Mouse (Mus musculus) erythroblast, embryonic 14.5 days (primary cell): ENCODE data around the gene Stat1.

ENCODE experiments used
- GATA1 ChIP-seq: IDR thresholded peaks from 2 replicates; pipeline ENCODE4 v1.6.1; 2012; ENCODE audit warnings: low read length, inconsistent platforms, mixed read lengths
- TAL1 ChIP-seq: IDR thresholded peaks from 3 replicates; pipeline ENCODE4 v1.6.1; 2012; ENCODE audit warnings: low read length, inconsistent platforms, mixed read lengths

DNA sequence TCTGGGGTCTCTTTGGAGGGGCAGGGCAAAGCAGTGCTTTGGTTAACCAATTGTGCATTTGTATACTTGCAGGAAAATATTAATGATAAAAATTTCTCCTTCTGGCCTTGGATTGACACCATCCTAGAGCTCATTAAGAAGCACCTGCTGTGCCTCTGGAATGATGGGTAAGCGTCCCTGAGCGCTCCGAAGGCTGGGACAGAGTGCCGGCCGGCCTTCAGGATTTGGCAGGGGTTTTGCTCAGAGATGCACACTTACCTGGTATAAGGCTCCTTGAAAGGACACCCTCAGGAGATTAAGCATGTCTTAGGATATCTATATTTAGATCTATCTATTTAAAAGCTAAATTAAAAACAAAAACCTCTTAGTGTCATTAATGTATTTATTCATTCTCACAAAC is 31.9 kb downstream of the Stat1 start:
- no peak for TF ChIP-seq GATA1
- no peak for TF ChIP-seq TAL1
